Mouse (Mus musculus): ENCODE results near the gene Sema6c. TPM values are rescaled to one million over a fixed set of nuclear protein-coding genes. Genes with fewer than 3 reads are reported as not detected.

Gene Sema6c
- 1.3 TPM for polyA plus RNA-seq (2014; fragmentation: Illumina TruSeq; extraction: RNeasy Lipid Tissue Mini Kit (QIAGEN cat#74804); ENCODE audit: low read depth, low replicate concordance)

DNA sequence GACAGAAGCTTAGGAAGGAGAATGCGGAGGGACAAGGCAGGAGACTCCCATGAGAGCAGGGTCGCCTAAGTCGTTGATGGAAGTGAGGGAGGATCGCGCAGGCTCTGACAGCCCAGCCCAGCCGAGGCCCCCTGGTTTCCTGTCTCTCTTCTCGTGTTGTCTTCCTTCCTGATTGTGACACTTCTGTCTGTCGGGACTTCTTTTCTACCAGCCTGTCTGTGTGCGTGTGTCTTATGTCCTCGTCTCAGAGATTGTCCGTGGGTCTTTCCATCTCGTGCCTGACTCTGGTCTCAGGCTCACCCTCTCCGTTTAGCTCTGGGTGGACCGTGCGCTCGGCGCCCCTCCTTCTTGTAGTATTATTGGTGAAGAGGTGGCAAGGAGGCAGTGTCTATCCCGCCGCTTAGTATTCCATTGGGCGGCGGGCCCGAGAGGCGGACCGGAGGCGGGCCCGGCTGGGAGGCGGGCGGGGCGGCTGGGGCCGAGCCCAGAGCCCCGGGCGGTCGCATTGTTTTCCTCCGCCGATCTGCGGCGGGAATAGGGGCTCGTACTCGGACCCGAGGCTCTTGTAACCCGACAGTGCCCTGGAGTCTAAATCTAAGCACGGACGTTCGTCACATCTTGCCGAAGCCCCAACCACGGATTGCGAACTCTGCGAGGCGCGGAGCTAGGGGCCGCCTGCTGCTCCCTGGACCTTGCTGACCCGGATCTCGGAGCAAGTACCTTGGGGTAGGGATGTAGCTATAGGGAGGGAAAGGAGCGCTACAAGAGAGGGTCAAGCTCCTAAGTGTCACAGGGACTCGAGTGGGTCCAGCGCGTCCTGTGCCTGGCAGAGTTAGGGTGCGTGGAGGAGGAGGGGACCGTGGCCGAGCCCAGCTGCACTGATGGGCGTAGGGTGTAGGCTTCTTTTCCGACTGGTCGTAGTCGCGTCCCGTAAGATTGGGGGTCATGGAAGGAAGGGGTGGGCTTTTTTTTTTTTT, at the start of gene Sema6c:
Gene Sema6c, plus strand, starts transcription at position 471 of the 977 bp plus-strand sequence.

DNA sequence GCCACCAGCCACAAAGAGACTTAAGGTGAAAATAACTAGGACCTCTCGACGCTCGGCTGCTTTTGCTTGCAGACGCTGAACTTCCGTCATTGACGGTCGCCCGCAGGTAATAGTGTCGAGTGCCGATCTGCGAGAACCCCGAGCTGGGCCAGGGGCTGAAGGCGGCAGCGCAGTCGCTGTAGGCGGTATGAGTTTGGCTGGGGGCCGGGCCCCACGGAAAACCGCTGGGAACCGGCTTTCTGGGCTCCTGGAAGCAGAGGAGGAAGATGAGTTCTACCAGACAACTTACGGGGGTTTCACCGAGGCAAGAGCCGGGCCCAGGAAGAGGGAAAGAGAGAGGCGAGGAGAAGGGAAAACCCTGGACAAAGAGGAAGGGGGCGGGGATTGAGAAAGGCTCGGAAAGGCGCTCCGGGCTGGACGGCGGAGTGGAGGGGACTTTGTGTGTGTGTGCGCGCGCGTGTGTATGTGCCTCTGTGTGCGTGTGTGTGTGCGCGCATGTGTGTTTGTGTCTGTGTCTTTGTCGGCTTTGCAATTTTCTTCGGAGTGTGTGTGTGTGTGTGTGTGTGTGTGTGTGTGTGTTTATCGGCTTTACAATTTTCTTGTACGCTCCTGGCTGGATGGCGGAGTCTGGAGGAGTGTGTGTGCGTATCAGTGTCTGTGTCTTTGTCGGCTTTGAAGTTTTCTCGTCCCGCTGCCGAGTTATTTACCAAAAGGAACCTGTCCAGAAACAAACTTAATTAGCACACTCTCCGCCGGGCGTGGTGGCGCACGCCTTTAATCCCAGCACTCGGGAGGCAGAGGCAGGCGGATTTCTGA, 49.1 kb upstream of the Sema6c start, which contains the start of gene Vps72:
Gene Vps72, plus strand, starts transcription at position 112 of the 816 bp plus-strand sequence.

DNA sequence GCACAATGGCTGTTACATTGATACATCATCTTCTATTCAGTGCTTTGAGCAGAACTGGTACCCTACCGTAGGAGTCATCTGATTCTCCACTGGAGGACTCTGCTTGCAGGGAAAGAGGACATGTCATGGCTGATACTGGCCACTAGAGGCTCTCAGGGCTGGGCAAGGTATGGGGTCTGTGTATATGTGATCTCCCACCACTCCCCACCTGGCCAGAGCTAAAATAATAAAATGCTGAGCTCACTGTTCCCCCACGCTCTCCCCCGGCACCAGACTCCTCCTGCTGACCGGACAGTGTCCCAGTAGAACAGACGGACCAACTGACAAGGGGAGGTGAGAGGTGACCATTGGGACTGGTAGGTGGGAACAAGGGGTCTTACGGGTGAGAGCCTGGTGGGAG, 36.0 kb upstream of the Sema6c start, which contains the start of gene Tmod4:
Gene Tmod4, plus strand, starts transcription at position 231 of the 400 bp plus-strand sequence.

DNA sequence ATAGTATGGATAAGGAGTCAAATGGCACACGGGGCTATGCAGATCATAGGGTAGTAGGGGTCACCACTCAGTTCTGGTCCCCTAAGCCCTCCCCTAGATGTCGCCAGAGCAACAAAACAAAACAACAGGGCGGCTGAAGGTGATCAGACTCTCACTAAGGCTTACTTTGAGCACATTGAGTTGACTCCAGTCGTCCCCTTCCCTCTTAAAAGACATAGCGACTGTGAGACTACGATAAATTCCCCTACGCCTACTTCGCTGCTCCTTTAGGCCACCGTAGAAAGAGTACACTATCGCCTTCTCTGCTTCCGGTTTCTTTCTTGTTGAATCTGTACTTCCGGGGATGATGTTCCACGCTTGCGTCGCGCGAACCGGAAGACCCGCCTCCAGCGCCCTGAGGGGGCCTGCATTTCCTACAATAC, 26.6 kb upstream of the Sema6c start, which contains the start of the genes Scnm1 and Lysmd1:
Gene Scnm1, minus strand, starts transcription at position 332 of the 422 bp plus-strand sequence.
Gene Lysmd1, plus strand, starts transcription at position 409 of the 422 bp plus-strand sequence.

DNA sequence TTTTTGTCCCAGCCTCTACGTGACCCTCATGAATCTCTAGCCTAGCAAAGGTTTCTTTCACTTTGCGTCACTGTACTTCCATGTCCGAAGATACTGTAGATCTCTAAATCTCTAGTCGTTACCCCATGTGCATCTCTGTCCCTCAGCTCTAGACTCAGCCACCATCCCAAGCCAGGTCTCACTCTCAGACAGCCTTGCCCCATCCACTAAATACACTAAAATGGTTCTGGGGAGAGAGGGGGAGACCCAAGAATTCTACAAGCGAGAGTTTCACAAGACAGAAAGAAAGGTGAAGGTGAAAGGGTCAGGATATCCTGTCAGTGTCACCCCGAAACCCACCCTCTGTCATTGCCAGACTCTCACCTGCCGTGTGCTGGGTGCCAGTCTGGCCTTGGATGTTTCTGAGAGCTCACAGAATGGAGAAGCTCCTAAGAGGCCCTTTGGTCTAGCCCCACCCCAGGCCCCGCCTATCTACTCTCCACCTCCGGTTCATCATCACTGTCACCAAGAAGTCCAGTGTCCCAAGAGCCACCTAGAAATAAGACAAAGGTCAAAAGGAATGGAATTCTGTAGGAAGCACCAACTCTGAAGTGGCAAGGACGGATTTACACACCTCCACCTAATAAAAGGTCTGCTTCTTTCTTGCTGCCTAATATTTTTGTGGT, 18.2 kb upstream of the Sema6c start, which contains the start of gene Tnfaip8l2:
Gene Tnfaip8l2, minus strand, starts transcription at position 409 of the 665 bp plus-strand sequence.

DNA sequence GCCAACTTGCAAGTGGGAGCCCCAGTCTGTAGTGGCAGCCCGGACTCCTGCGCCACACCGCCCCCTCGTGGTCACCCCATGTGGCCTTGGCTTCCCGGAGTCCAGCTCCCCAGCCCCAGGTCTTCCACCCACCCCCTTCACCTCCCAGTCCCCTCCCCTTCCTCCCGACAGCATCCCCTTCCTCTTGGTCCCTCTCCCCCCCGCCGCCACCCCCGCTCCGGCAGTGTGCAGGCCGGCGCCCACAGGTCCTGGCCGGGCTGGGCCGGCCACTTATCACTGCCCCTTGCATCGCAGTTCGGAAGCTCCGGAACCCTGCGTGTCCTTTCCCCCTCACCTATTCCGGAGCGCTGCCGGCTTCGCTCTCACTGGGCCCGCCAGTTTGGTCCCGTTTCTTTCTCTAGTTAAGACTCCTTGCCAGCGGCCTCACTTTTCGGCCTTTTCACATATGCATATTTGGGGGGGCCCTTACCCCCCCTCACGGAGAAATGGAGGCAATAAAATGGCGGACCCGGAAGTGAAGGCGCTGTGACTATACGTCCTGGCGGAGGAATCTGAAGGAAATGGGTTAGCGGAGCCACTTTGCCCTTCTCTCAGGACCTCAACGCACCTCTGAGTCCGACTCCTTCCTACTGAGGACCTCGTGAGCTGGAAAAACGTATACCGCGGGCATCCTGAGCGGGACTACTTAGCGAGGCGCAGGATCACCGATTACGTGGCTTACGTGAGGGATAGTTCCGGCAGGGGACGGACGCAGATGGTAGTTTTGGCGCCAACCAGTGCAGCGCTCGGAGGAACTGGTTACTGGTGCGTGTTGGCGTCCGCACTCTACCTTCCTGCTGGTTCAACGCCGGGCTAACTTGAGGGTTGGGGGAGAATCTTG, 57.2 kb downstream of the Sema6c start, which contains the start of gene Gabpb2:
Gene Gabpb2, minus strand, starts transcription at position 662 of the 880 bp plus-strand sequence.

Other genes starting within 250 kb of the Sema6c start
- 2.2 TPM for gene Selenbp1, start 227.4 kb upstream of the Sema6c start, polyA plus RNA-seq (2014; fragmentation: Illumina TruSeq; extraction: RNeasy Lipid Tissue Mini Kit (QIAGEN cat#74804); ENCODE audit: low read depth, low replicate concordance)
- 11.5 TPM for gene Rfx5, start 206.4 kb upstream of the Sema6c start, polyA plus RNA-seq (2014; fragmentation: Illumina TruSeq; extraction: RNeasy Lipid Tissue Mini Kit (QIAGEN cat#74804); ENCODE audit: low read depth, low replicate concordance)
- 8.2 TPM for gene Pi4kb, start 185.7 kb upstream of the Sema6c start, polyA plus RNA-seq (2014; fragmentation: Illumina TruSeq; extraction: RNeasy Lipid Tissue Mini Kit (QIAGEN cat#74804); ENCODE audit: low read depth, low replicate concordance)
- gene Zfp687, start 145.0 kb upstream of the Sema6c start, polyA plus RNA-seq (2014; fragmentation: Illumina TruSeq; extraction: RNeasy Lipid Tissue Mini Kit (QIAGEN cat#74804); ENCODE audit: low read depth, low replicate concordance) = 11.3 TPM
- gene Psmd4, start 117.8 kb upstream of the Sema6c start, polyA plus RNA-seq (2014; fragmentation: Illumina TruSeq; extraction: RNeasy Lipid Tissue Mini Kit (QIAGEN cat#74804); ENCODE audit: low read depth, low replicate concordance) = 14.9 TPM
- gene Pip5k1a, start 53.5 kb upstream of the Sema6c start, polyA plus RNA-seq (2014; fragmentation: Illumina TruSeq; extraction: RNeasy Lipid Tissue Mini Kit (QIAGEN cat#74804); ENCODE audit: low read depth, low replicate concordance) = 13.8 TPM
- gene Vps72, start 49.4 kb upstream of the Sema6c start, polyA plus RNA-seq (2014; fragmentation: Illumina TruSeq; extraction: RNeasy Lipid Tissue Mini Kit (QIAGEN cat#74804); ENCODE audit: low read depth, low replicate concordance) = 6.2 TPM
- 4.3 TPM for gene Tmod4, start 36.0 kb upstream of the Sema6c start, polyA plus RNA-seq (2014; fragmentation: Illumina TruSeq; extraction: RNeasy Lipid Tissue Mini Kit (QIAGEN cat#74804); ENCODE audit: low read depth, low replicate concordance)
- gene Scnm1, start 26.4 kb upstream of the Sema6c start, polyA plus RNA-seq (2014; fragmentation: Illumina TruSeq; extraction: RNeasy Lipid Tissue Mini Kit (QIAGEN cat#74804); ENCODE audit: low read depth, low replicate concordance) = 18.9 TPM
- 2.3 TPM for gene Lysmd1, start 26.4 kb upstream of the Sema6c start, polyA plus RNA-seq (2014; fragmentation: Illumina TruSeq; extraction: RNeasy Lipid Tissue Mini Kit (QIAGEN cat#74804); ENCODE audit: low read depth, low replicate concordance)
- not detected for gene Tnfaip8l2, start 18.1 kb upstream of the Sema6c start, polyA plus RNA-seq (2014; fragmentation: Illumina TruSeq; extraction: RNeasy Lipid Tissue Mini Kit (QIAGEN cat#74804); ENCODE audit: low read depth, low replicate concordance)
- gene Gabpb2, start 57.5 kb downstream of the Sema6c start, polyA plus RNA-seq (2014; fragmentation: Illumina TruSeq; extraction: RNeasy Lipid Tissue Mini Kit (QIAGEN cat#74804); ENCODE audit: low read depth, low replicate concordance) = 11.1 TPM
- 17.4 TPM for gene Cdc42se1, start 68.3 kb downstream of the Sema6c start, polyA plus RNA-seq (2014; fragmentation: Illumina TruSeq; extraction: RNeasy Lipid Tissue Mini Kit (QIAGEN cat#74804); ENCODE audit: low read depth, low replicate concordance)
- 185 TPM for gene Mllt11, start 71.7 kb downstream of the Sema6c start, polyA plus RNA-seq (2014; fragmentation: Illumina TruSeq; extraction: RNeasy Lipid Tissue Mini Kit (QIAGEN cat#74804); ENCODE audit: low read depth, low replicate concordance)
- gene Gm128, start 81.1 kb downstream of the Sema6c start, polyA plus RNA-seq (2014; fragmentation: Illumina TruSeq; extraction: RNeasy Lipid Tissue Mini Kit (QIAGEN cat#74804); ENCODE audit: low read depth, low replicate concordance) = 57.5 TPM
- gene Bnipl, start 90.7 kb downstream of the Sema6c start, polyA plus RNA-seq (2014; fragmentation: Illumina TruSeq; extraction: RNeasy Lipid Tissue Mini Kit (QIAGEN cat#74804); ENCODE audit: low read depth, low replicate concordance) = 0.28 TPM
- 45.4 TPM for gene Mindy1, start 120.9 kb downstream of the Sema6c start, polyA plus RNA-seq (2014; fragmentation: Illumina TruSeq; extraction: RNeasy Lipid Tissue Mini Kit (QIAGEN cat#74804); ENCODE audit: low read depth, low replicate concordance)
- 8.2 TPM for gene Prune1, start 121.6 kb downstream of the Sema6c start, polyA plus RNA-seq (2014; fragmentation: Illumina TruSeq; extraction: RNeasy Lipid Tissue Mini Kit (QIAGEN cat#74804); ENCODE audit: low read depth, low replicate concordance)
- 3.2 TPM for gene Anxa9, start 146.7 kb downstream of the Sema6c start, polyA plus RNA-seq (2014; fragmentation: Illumina TruSeq; extraction: RNeasy Lipid Tissue Mini Kit (QIAGEN cat#74804); ENCODE audit: low read depth, low replicate concordance)
- gene Cers2, start 154.3 kb downstream of the Sema6c start, polyA plus RNA-seq (2014; fragmentation: Illumina TruSeq; extraction: RNeasy Lipid Tissue Mini Kit (QIAGEN cat#74804); ENCODE audit: low read depth, low replicate concordance) = 30.2 TPM
- 35.8 TPM for gene Setdb1, start 196.7 kb downstream of the Sema6c start, polyA plus RNA-seq (2014; fragmentation: Illumina TruSeq; extraction: RNeasy Lipid Tissue Mini Kit (QIAGEN cat#74804); ENCODE audit: low read depth, low replicate concordance)
- gene 4930558C23Rik, start 242.4 kb downstream of the Sema6c start, polyA plus RNA-seq (2014; fragmentation: Illumina TruSeq; extraction: RNeasy Lipid Tissue Mini Kit (QIAGEN cat#74804); ENCODE audit: low read depth, low replicate concordance) = 414 TPM